Comparison of ENCODE assay signal across 13 mouse cellular contexts in the genomic region with DNA sequence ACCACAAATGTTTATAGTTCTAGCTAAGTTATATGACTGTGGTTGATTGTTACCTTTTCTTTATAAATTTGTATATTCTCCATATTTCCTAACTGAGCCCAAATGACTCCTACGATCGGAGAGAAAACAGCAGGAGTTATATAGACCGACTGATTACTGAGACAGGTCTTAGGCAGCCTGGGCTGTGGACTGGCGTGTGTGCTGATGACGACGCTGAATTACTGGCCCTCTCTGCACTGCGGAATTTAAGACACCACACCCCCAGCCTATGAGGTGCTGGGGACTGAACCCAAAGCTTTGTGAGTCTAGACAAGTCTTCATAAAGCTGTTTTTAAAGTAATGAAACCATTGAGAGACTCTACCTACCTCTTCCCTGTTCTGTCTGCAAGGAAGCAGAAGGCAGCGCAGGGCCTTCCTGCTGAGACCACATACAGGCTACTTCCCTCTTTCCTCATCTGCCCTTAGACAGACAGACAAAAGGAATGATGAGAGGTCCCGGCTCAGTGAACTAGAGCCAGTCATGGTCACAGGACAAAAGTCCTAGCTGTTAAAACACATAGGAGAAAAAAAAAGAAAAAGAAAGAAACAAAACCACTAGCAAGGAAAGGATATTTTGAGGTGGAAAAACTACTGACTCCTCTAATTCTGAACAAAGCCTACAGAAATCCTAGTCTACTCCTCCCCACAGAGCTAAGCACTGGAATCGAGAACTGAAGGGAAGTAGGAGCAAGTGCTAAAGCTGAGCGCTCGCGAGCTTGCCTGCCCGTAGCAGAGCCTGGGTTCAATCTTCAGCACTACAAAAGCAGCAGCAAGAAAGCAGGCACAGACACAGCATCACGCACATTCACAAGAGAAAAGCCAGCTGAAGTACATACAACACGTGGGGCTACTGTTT. TPM values are rescaled to one million over a fixed set of nuclear protein-coding genes. Genes with fewer than 3 reads are reported as not detected.
DNase-seq lines count a peak whose midpoint lies in the region; ATAC-seq and TF ChIP-seq lines count a peak whose summit lies in the region.
"Had no signal": no experiment of that assay in that cellular context is flagged by ENCODE, and none has a peak within 500 bp of the region (broad histone marks: within the 10 kb centered on the region; RNA-seq: fewer than 3 reads in every experiment).

No protein-coding gene starts in this region.

- H3K9ac ChIP-seq in heart, embryonic 15.5 days, result no peak overlapping the region

- H3K9me3 ChIP-seq in heart, embryonic 15.5 days (replicated peaks), result no peaks in the 10 kb centered on the region
- H3K9me3 ChIP-seq in E14TG2a.4 (ENCODE audit: low read length), result no peaks in the 10 kb centered on the region
- H3K9me3 ChIP-seq in embryonic facial prominence, embryonic 10.5 days, result no peaks in the 10 kb centered on the region

- H3K4me2 ChIP-seq in heart, embryonic 15.5 days, result peak overlapping the region; percentile 15

- no peaks in the 10 kb centered on the region for H3K27me3 ChIP-seq in heart, embryonic 15.5 days
- no peaks in the 10 kb centered on the region for H3K27me3 ChIP-seq in E14TG2a.4 (ENCODE audit: insufficient read depth, low read length)
- no peaks in the 10 kb centered on the region for H3K27me3 ChIP-seq in embryonic facial prominence, embryonic 10.5 days (replicated peaks; ENCODE audit: low read depth, poor library complexity, severe bottlenecking)

- H3K4me1 ChIP-seq in heart, embryonic 15.5 days (replicated peaks), result peaks cover 50% of the 10 kb centered on the region
- H3K4me1 ChIP-seq in E14TG2a.4 (replicated peaks; ENCODE audit: low read depth, low read length), result peaks cover 79% of the 10 kb centered on the region
- H3K4me1 ChIP-seq in embryonic facial prominence, embryonic 10.5 days, result peaks cover 66% of the 10 kb centered on the region

- ATAC-seq in heart, embryonic 15.5 days (replicated peaks; ENCODE audit: insufficient number of reproducible peaks, insufficient read depth, low FRiP score, low read depth), result no peak
- peak; percentile 94 for ATAC-seq in megakaryocyte, adult 5-6 weeks (ENCODE audit: poor library complexity, severe bottlenecking)
- ATAC-seq in erythroid progenitor cell, adult 5-6 weeks (replicated peaks; ENCODE audit: low FRiP score, poor library complexity, severe bottlenecking), result no peak

- 39% methylated on average over 16 of the region's 16 CpGs for WGBS in heart, embryonic 15.5 days
- WGBS in embryonic facial prominence, embryonic 10.5 days, result 38% methylated on average over 16 of the region's 16 CpGs

- TF ChIP-seq CTCF in E14TG2a.4 (conservative IDR thresholded peaks at IDR 0.05; ENCODE audit: low read length), result no peak

- H3K36me3 ChIP-seq in heart, embryonic 15.5 days, result no peaks in the 10 kb centered on the region
- H3K36me3 ChIP-seq in E14TG2a.4 (ENCODE audit: insufficient read depth, low read length), result peaks cover 41% of the 10 kb centered on the region
- H3K36me3 ChIP-seq in embryonic facial prominence, embryonic 10.5 days (replicated peaks), result peaks cover 8% of the 10 kb centered on the region

- peak overlapping the region; percentile 21; the same call in 1 of the 2 replicates for H3K27ac ChIP-seq in heart, embryonic 15.5 days
- peak overlapping the region; percentile 45; the same call in 1 of the 2 replicates for H3K27ac ChIP-seq in embryonic facial prominence, embryonic 10.5 days (replicated peaks)

- DNase-seq in heart, postnatal 4 days, result no peak
- DNase-seq in embryonic facial prominence, embryonic 10.5 days (ENCODE audit: low spot score), result no peak
- DNase-seq in right cerebral cortex, postnatal 4 days, result no peak
- no peak for DNase-seq in cerebellum, adult 9-10 months
- DNase-seq: adrenal gland, adult 2 months; cerebellum, adult 9-11 months; lung, adult 18-20 months; thymus, postnatal 14 days had no signal

- no peak overlapping the region for H3K4me3 ChIP-seq in heart, embryonic 15.5 days
- H3K4me3 ChIP-seq in E14TG2a.4 (replicated peaks; ENCODE audit: low read length), result peak overlapping the region; percentile 8
- no peak overlapping the region for H3K4me3 ChIP-seq in embryonic facial prominence, embryonic 10.5 days
- H3K4me3 ChIP-seq: myocyte had no signal

RNA-seq across cellular contexts. Expression of a gene that starts 16.2 kb away (rescaled TPM):
- 5.9 and 8.5 TPM in 2 replicates for polyA plus RNA-seq in heart, embryonic 15.5 days (2015; fragmentation: Nextera tagmentation; extraction: Ambion mirVana)
- 1 to 10 TPM; 8.5 to 9.5 TPM for total RNA-seq in heart, postnatal 4 days (2021)
- 51.0 and 64.3 TPM in 2 replicates for polyA plus RNA-seq in embryonic facial prominence, embryonic 10.5 days (2016; fragmentation: Nextera tagmentation; extraction: Ambion mirVana)
- 23.0 and 23.7 TPM in 2 replicates for total RNA-seq in megakaryocyte, adult 5-6 weeks (2015)
- 7.6 and 12.6 TPM in 2 replicates for total RNA-seq in megakaryocyte, adult 5-6 weeks (2017)
- total RNA-seq in erythroid progenitor cell, adult 5-6 weeks (2015; ENCODE audit: low replicate concordance), result 7.1 and 8.3 TPM in 2 replicates
- total RNA-seq in erythroid progenitor cell, adult 5-6 weeks (2017; ENCODE audit: low replicate concordance), result 0.83 and 1.8 TPM in 2 replicates

RNA-seq across cellular contexts. Expression of a gene that starts 54.8 kb away (rescaled TPM):
- 48.5 and 65.2 TPM in 2 replicates for polyA plus RNA-seq in heart, embryonic 15.5 days (2015; fragmentation: Nextera tagmentation; extraction: Ambion mirVana)
- total RNA-seq in heart, postnatal 4 days (2021), result 10 to 100 TPM; 43.5 to 49.1 TPM
- 93.6 and 94.8 TPM in 2 replicates for polyA plus RNA-seq in embryonic facial prominence, embryonic 10.5 days (2016; fragmentation: Nextera tagmentation; extraction: Ambion mirVana)
- 55.8 and 59.7 TPM in 2 replicates for total RNA-seq in megakaryocyte, adult 5-6 weeks (2015)
- total RNA-seq in megakaryocyte, adult 5-6 weeks (2017), result 60.0 and 91.1 TPM in 2 replicates
- 237 and 278 TPM in 2 replicates for total RNA-seq in erythroid progenitor cell, adult 5-6 weeks (2015; ENCODE audit: low replicate concordance)
- 247 and 348 TPM in 2 replicates for total RNA-seq in erythroid progenitor cell, adult 5-6 weeks (2017; ENCODE audit: low replicate concordance)
